Mouse (Mus musculus): ENCODE data around the gene Abcg4.
"Not testable (repeated sequence)": the region's sequence is repeated elsewhere in the genome, so short reads cannot be mapped to it uniquely, and the experiment has no call there.

The Abcg4 gene

GRCm38 (mm10) chr9:44288076-44288958 lies at the start of gene Abcg4:
Abcg4 (minus strand) TSS chr9:44288615.
- DNase-seq: no peak

GRCm38 (mm10) chr9:44337436-44338169 lies 49.2 kb upstream of the Abcg4 start:
- DNase-seq: no peak

GRCm38 (mm10) chr9:44336964-44337363 lies 48.5 kb upstream of the Abcg4 start:
- no peak for DNase-seq

- DNase-seq: not testable (repeated sequence)
Measured at GRCm38 (mm10) chr9:44336513-44336912, 48.1 kb upstream of the Abcg4 start.

- DNase-seq: no peak
Measured at GRCm38 (mm10) chr9:44336093-44336406, 47.6 kb upstream of the Abcg4 start.

- DNase-seq: no peak
Measured at GRCm38 (mm10) chr9:44335331-44336092, 47.1 kb upstream of the Abcg4 start.

GRCm38 (mm10) chr9:44334396-44335330 lies 46.2 kb upstream of the Abcg4 start, which contains the start of gene H2afx:
H2afx (plus strand) TSS chr9:44334694.
- DNase-seq: peak; percentile 98

- no peak for DNase-seq
Measured at GRCm38 (mm10) chr9:44332918-44333638, 44.7 kb upstream of the Abcg4 start.

GRCm38 (mm10) chr9:44330736-44331135 lies 42.3 kb upstream of the Abcg4 start:
- DNase-seq: no peak

GRCm38 (mm10) chr9:44327926-44328325 lies 39.5 kb upstream of the Abcg4 start:
- DNase-seq: no peak

- peak; percentile 37 for DNase-seq
Measured at GRCm38 (mm10) chr9:44327064-44327711, 38.8 kb upstream of the Abcg4 start.

GRCm38 (mm10) chr9:44326371-44327063 lies 38.1 kb upstream of the Abcg4 start:
- peak; percentile 87 for DNase-seq

GRCm38 (mm10) chr9:44325768-44326370 lies 37.5 kb upstream of the Abcg4 start, which contains the start of gene Dpagt1:
Dpagt1 (plus strand) TSS chr9:44326019.
- DNase-seq: no peak

GRCm38 (mm10) chr9:44325032-44325767 lies 36.8 kb upstream of the Abcg4 start:
- DNase-seq: not testable (repeated sequence)

GRCm38 (mm10) chr9:44324147-44324546 lies 35.7 kb upstream of the Abcg4 start:
- no peak for DNase-seq

- DNase-seq: not testable (repeated sequence)
Measured at GRCm38 (mm10) chr9:44323656-44324055, 35.2 kb upstream of the Abcg4 start.

- no peak for DNase-seq
Measured at GRCm38 (mm10) chr9:44320799-44321133, 32.4 kb upstream of the Abcg4 start.

GRCm38 (mm10) chr9:44319887-44320798 lies 31.7 kb upstream of the Abcg4 start, which contains the start of gene C2cd2l:
C2cd2l (minus strand) TSS chr9:44320285.
- peak; percentile 89 for DNase-seq

Data from kidney, adult 18-20 months (tissue).